Comparison of ENCODE assay signal across 30 mouse cellular contexts in the genomic region with DNA sequence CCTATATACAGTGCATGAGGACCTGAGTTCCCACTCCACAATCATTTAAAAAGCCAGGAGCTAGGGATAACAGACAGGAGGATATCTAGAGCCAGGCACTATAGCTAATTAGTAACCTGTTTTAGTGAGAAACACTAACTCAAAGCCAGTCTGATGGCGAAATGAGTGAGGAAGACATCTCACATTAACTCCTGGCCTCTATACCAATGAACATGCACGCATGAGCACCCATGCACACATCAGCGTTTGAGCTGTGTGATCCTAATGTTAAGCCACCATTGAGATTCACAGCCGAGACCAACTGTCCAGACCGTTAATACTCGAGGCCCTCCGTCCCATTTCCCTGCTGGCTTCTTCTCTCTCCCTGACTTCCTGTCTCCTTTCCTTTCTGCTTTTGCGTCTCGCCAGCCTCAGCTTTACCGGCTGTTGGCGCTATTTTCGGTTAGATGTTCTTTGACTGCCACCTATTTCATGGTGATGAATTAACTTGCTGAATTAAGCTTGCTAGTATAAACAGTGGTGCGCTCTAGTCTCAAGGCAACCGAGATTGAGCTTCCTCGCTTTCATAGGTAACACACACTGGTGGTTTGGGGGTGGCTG. TPM values are rescaled to one million over a fixed set of nuclear protein-coding genes. Genes with fewer than 3 reads are reported as not detected.
DNase-seq lines count a peak whose midpoint lies in the region; ATAC-seq and TF ChIP-seq lines count a peak whose summit lies in the region.
"Had no signal": no experiment of that assay in that cellular context is flagged by ENCODE, and none has a peak within 500 bp of the region (broad histone marks: within the 10 kb centered on the region; RNA-seq: fewer than 3 reads in every experiment).

No protein-coding gene starts in this region.

- intact Hi-C loops in heart, postnatal 10 days (cut with DNase I), result loop anchor here (5.0 kb wide), 1 partner anchor 157 kb away; no protein-coding TSS in a partner anchor

- peak overlapping the region; percentile 6; the same call in 1 of the 2 replicates for H3K4me2 ChIP-seq in heart, embryonic 12.5 days
- H3K4me2 ChIP-seq in liver, embryonic 14.5 days (ENCODE audit: low read depth), result peak overlapping the region; percentile 84
- H3K4me2 ChIP-seq: embryonic facial prominence, embryonic 15.5 days; limb, embryonic 12.5 days; lung, embryonic 14.5 days; midbrain, embryonic 11.5 days had no signal

- no peak for ATAC-seq in heart, embryonic 12.5 days (ENCODE audit: insufficient number of reproducible peaks, low FRiP score)
- ATAC-seq in liver, embryonic 14.5 days (ENCODE audit: insufficient read depth), result no peak
- ATAC-seq: hindbrain, embryonic 16.5 days; intestine, embryonic 16.5 days had no signal

- H3K27me3 ChIP-seq in heart, embryonic 12.5 days (replicated peaks), result no peaks in the 10 kb centered on the region
- H3K27me3 ChIP-seq in kidney, adult 2 months (replicated peaks; ENCODE audit: control insufficient read depth, insufficient read depth, low read length), result no peaks in the 10 kb centered on the region
- no peaks in the 10 kb centered on the region for H3K27me3 ChIP-seq in liver, embryonic 14.5 days (ENCODE audit: control insufficient read depth, insufficient read depth, low read length)
- H3K27me3 ChIP-seq: CH12.LX; embryonic facial prominence, embryonic 15.5 days; limb, embryonic 12.5 days had no signal

- H3K36me3 ChIP-seq in heart, embryonic 12.5 days, result peaks cover 49% of the 10 kb centered on the region
- peaks cover 2% of the 10 kb centered on the region; the same call in 1 of the 2 replicates for H3K36me3 ChIP-seq in kidney, adult 2 months (ENCODE audit: control insufficient read depth, insufficient read depth, low read length)
- H3K36me3 ChIP-seq in liver, embryonic 14.5 days (replicated peaks; ENCODE audit: control insufficient read depth, insufficient read depth, low read depth), result peaks cover 80% of the 10 kb centered on the region

- H3K27ac ChIP-seq in heart, embryonic 12.5 days (ENCODE audit: poor library complexity, severe bottlenecking), result no peak overlapping the region
- peak overlapping the region; percentile 49 for H3K27ac ChIP-seq in kidney, adult 2 months (ENCODE audit: insufficient read depth, low read depth, low read length)
- peak overlapping the region; percentile 99 for H3K27ac ChIP-seq in liver, embryonic 14.5 days
- H3K27ac ChIP-seq: embryonic facial prominence, embryonic 15.5 days; heart, adult 2 months; limb, embryonic 12.5 days had no signal

- H3K4me3 ChIP-seq in heart, embryonic 12.5 days, result no peak overlapping the region
- no peak overlapping the region for H3K4me3 ChIP-seq in kidney, adult 2 months (ENCODE audit: insufficient read depth, low read depth, low read length)
- H3K4me3 ChIP-seq in liver, embryonic 14.5 days (ENCODE audit: insufficient read depth in 1 of 2, low read depth in 2 of 2, low read length in 2 of 2), result peak overlapping the region; percentile 97
- H3K4me3 ChIP-seq: embryonic facial prominence, embryonic 15.5 days; heart, adult 2 months; limb, embryonic 12.5 days had no signal

- TF ChIP-seq POLR2A in kidney, adult 2 months (IDR thresholded peaks at IDR 0.05; ENCODE audit: low read depth, low read length), result no peak

- no peak for TF ChIP-seq CTCF in kidney, adult 2 months (conservative IDR thresholded peaks at IDR 0.05; ENCODE audit: insufficient read depth, insufficient read length, low read depth, low read length)
- TF ChIP-seq CTCF in liver, embryonic 14.5 days (IDR thresholded peaks at IDR 0.05; ENCODE audit: low read depth), result no peak

- H3K9ac ChIP-seq in heart, embryonic 12.5 days, result no peak overlapping the region
- H3K9ac ChIP-seq in liver, embryonic 14.5 days (replicated peaks), result peak overlapping the region; percentile 100
- H3K9ac ChIP-seq: embryonic facial prominence, embryonic 15.5 days; limb, embryonic 12.5 days; lung, embryonic 14.5 days had no signal

- peaks cover 22% of the 10 kb centered on the region for H3K4me1 ChIP-seq in heart, embryonic 12.5 days (replicated peaks)
- peaks cover 6% of the 10 kb centered on the region; the same call in 1 of the 2 replicates for H3K4me1 ChIP-seq in kidney, adult 2 months (ENCODE audit: control insufficient read depth, insufficient read depth, low read length)
- H3K4me1 ChIP-seq in liver, embryonic 14.5 days (replicated peaks; ENCODE audit: control insufficient read depth in 2 of 2, insufficient read depth in 2 of 2, low read length in 1 of 2), result peaks cover 35 to 38% of the 10 kb centered on the region in 2 experiments

- DNase-seq in heart, postnatal 10 days, result no peak
- peak; percentile 81 for DNase-seq in kidney, adult 2 months
- peak; percentile 48 for DNase-seq in kidney, postnatal 10 days
- no peak for DNase-seq in liver, embryonic 14.5 days (ENCODE audit: low read depth in 3 of 3, low spot score in 3 of 3)
- no peak for DNase-seq in lung, postnatal 4 days
- no peak for DNase-seq in T-cell, adult 2 months (ENCODE audit: low spot score)
- DNase-seq in frontal cortex, postnatal 36 days (ENCODE audit: low spot score in 2 of 2), result no peak
- DNase-seq: cerebellum, adult 2 months; cerebellum, postnatal 36 days; gastrocnemius, postnatal 14 days; heart, adult 2 months; lung, embryonic 14.5 days; retina, postnatal 1 day; right cerebral cortex, postnatal 4 days; thymus, adult 2 months had no signal

- 89% methylated on average over 15 of the region's 15 CpGs for WGBS in heart, embryonic 12.5 days
- WGBS in kidney, adult 2 months, result 58% methylated on average over 15 of the region's 15 CpGs
- 89% methylated on average over 15 of the region's 15 CpGs for WGBS in liver, embryonic 14.5 days (ENCODE audit: insufficient replicate concordance)

- TF ChIP-seq EP300 in liver, embryonic 14.5 days (IDR thresholded peaks at IDR 0.05; ENCODE audit: low read depth), result no peak

- H3K9me3 ChIP-seq in heart, embryonic 12.5 days (replicated peaks), result no peaks in the 10 kb centered on the region
- H3K9me3 ChIP-seq in liver, embryonic 14.5 days (ENCODE audit: control insufficient read depth, low read length), result no peaks in the 10 kb centered on the region
- H3K9me3 ChIP-seq: embryonic facial prominence, embryonic 15.5 days; limb, embryonic 12.5 days had no signal

RNA-seq across cellular contexts. Expression of a gene that starts 3.8 kb away (rescaled TPM):
- 39.9 and 48.0 TPM in 2 replicates for polyA plus RNA-seq in heart, embryonic 12.5 days (2016; fragmentation: Nextera tagmentation; extraction: Ambion mirVana)
- total RNA-seq in heart, postnatal 10 days (2021), result 10 to 100 TPM; 20.4 to 25.7 TPM
- polyA plus RNA-seq in kidney, adult 2 months (2012; rRNA removed), result 27.7 and 29.8 TPM in 2 replicates
- 207 and 272 TPM in 2 replicates for polyA plus RNA-seq in liver, embryonic 14.5 days (2012; rRNA removed)
- 326 and 386 TPM in 2 replicates for polyA plus RNA-seq in liver, embryonic 14.5 days (2014; fragmentation: Nextera tagmentation; extraction: Ambion mirVana)

RNA-seq across cellular contexts. Expression of a gene that starts 35.4 kb away (rescaled TPM):
- 0.17 TPM in 1 of 2 replicates, not detected in the other for polyA plus RNA-seq in heart, embryonic 12.5 days (2016; fragmentation: Nextera tagmentation; extraction: Ambion mirVana)
- total RNA-seq in heart, postnatal 10 days (2021), result not detected
- not detected in 2 replicates for polyA plus RNA-seq in kidney, adult 2 months (2012; rRNA removed)
- not detected in 2 replicates for polyA plus RNA-seq in liver, embryonic 14.5 days (2012; rRNA removed)
- not detected in 2 replicates for polyA plus RNA-seq in liver, embryonic 14.5 days (2014; fragmentation: Nextera tagmentation; extraction: Ambion mirVana)
- total RNA-seq: adrenal gland, adult 18-20 months; gastrocnemius, postnatal 14 days; heart, adult 2 months; heart, postnatal 25 days; layer of hippocampus, postnatal 10 days; left cerebral cortex, postnatal 10 days; monocyte, adult 5-6 weeks had no signal
- polyA plus RNA-seq: cerebellum, adult 2 months; embryonic facial prominence, embryonic 15.5 days; forebrain, embryonic 11.5 days; heart, adult 2 months; hindbrain, embryonic 16.5 days; intestine, embryonic 16.5 days; limb, embryonic 12.5 days; lung, embryonic 14.5 days; midbrain, embryonic 11.5 days; neural tube, embryonic 11.5 days; stomach, embryonic 16.5 days; thymus, adult 2 months had no signal

RNA-seq across cellular contexts. Expression of a gene that starts 45.0 kb away (rescaled TPM):
- not detected in 2 replicates for polyA plus RNA-seq in heart, embryonic 12.5 days (2016; fragmentation: Nextera tagmentation; extraction: Ambion mirVana)
- not detected for total RNA-seq in heart, postnatal 10 days (2021)
- 0.08 and 0.09 TPM in 2 replicates for polyA plus RNA-seq in kidney, adult 2 months (2012; rRNA removed)
- 0.02 and 0.07 TPM in 2 replicates for polyA plus RNA-seq in liver, embryonic 14.5 days (2012; rRNA removed)
- 0.08 and 0.14 TPM in 2 replicates for polyA plus RNA-seq in liver, embryonic 14.5 days (2014; fragmentation: Nextera tagmentation; extraction: Ambion mirVana)
- total RNA-seq: adrenal gland, adult 18-20 months; gastrocnemius, postnatal 14 days; heart, adult 2 months; heart, postnatal 25 days; layer of hippocampus, postnatal 10 days; left cerebral cortex, postnatal 10 days; monocyte, adult 5-6 weeks had no signal
- polyA plus RNA-seq: cerebellum, adult 2 months; forebrain, embryonic 11.5 days; hindbrain, embryonic 16.5 days; limb, embryonic 12.5 days; lung, embryonic 14.5 days; midbrain, embryonic 11.5 days; neural tube, embryonic 11.5 days; stomach, embryonic 16.5 days had no signal

RNA-seq across cellular contexts. Expression of a gene that starts 53.8 kb away (rescaled TPM):
- 111 and 112 TPM in 2 replicates for polyA plus RNA-seq in heart, embryonic 12.5 days (2016; fragmentation: Nextera tagmentation; extraction: Ambion mirVana)
- total RNA-seq in heart, postnatal 10 days (2021), result 10 to 100 TPM; 69.1 to 69.7 TPM
- polyA plus RNA-seq in kidney, adult 2 months (2012; rRNA removed), result 45.0 and 47.0 TPM in 2 replicates
- polyA plus RNA-seq in liver, embryonic 14.5 days (2012; rRNA removed), result 14.1 and 15.4 TPM in 2 replicates
- 30.0 and 31.5 TPM in 2 replicates for polyA plus RNA-seq in liver, embryonic 14.5 days (2014; fragmentation: Nextera tagmentation; extraction: Ambion mirVana)

RNA-seq across cellular contexts. Expression of a gene that starts 57.1 kb away (rescaled TPM):
- not detected in 2 replicates for polyA plus RNA-seq in heart, embryonic 12.5 days (2016; fragmentation: Nextera tagmentation; extraction: Ambion mirVana)
- not detected for total RNA-seq in heart, postnatal 10 days (2021)
- not detected in 2 replicates for polyA plus RNA-seq in kidney, adult 2 months (2012; rRNA removed)
- polyA plus RNA-seq in liver, embryonic 14.5 days (2012; rRNA removed), result not detected in 2 replicates
- polyA plus RNA-seq in liver, embryonic 14.5 days (2014; fragmentation: Nextera tagmentation; extraction: Ambion mirVana), result not detected in 2 replicates
- total RNA-seq: adrenal gland, adult 18-20 months; CH12.LX; gastrocnemius, postnatal 14 days; heart, adult 2 months; heart, postnatal 25 days; layer of hippocampus, postnatal 10 days; left cerebral cortex, postnatal 10 days; monocyte, adult 5-6 weeks had no signal
- polyA plus RNA-seq: cerebellum, adult 2 months; embryonic facial prominence, embryonic 15.5 days; forebrain, embryonic 11.5 days; heart, adult 2 months; hindbrain, embryonic 16.5 days; intestine, embryonic 16.5 days; limb, embryonic 12.5 days; lung, embryonic 14.5 days; midbrain, embryonic 11.5 days; neural tube, embryonic 11.5 days; stomach, embryonic 16.5 days; thymus, adult 2 months had no signal

Comparison
In these comparisons a context has a peak if more than half of its experiments do, and no peak if none do; other contexts are left out.
1. H3K4me3 ChIP-seq: peak in liver, embryonic 14.5 days (2 of 2); none in heart, embryonic 12.5 days (single experiment) and kidney, adult 2 months (single experiment).
2. DNase-seq: peak in kidney, adult 2 months (single experiment) and kidney, postnatal 10 days (single experiment); none in heart, postnatal 10 days (0 of 2), liver, embryonic 14.5 days (0 of 3), lung, postnatal 4 days (0 of 2), T-cell, adult 2 months (single experiment) and frontal cortex, postnatal 36 days (0 of 2).